Mouse (Mus musculus) testis, adult 2 months (tissue): ENCODE data around the gene Gpr68. TPM values are rescaled to one million over a fixed set of nuclear protein-coding genes. Genes with fewer than 3 reads are reported as not detected.

Experiments
- H3K27ac ChIP-seq: fragments of 200-500 bp; 2 replicates; pipeline ENCODE4 v1.5.1; 2012; ENCODE audit warnings: low read depth, low read length; ENCODE audit not compliant: control insufficient read depth, insufficient read depth
- H3K27me3 ChIP-seq: fragments of 200-500 bp; 2 replicates; pipeline ENCODE4 v1.6.1; 2012; ENCODE audit warnings: mild to moderate bottlenecking, low read length, moderate library complexity; ENCODE audit not compliant: control insufficient read depth, insufficient read depth
- H3K36me3 ChIP-seq: fragments of 200-500 bp; 2 replicates; pipeline ENCODE4 v1.6.1; 2012; ENCODE audit warnings: mild to moderate bottlenecking, low read length; ENCODE audit not compliant: control insufficient read depth, insufficient read depth
- H3K4me1 ChIP-seq: fragments of 200-500 bp; 2 replicates; pipeline ENCODE4 v1.6.1; 2012; ENCODE audit warnings: low read length; ENCODE audit not compliant: control insufficient read depth, insufficient read depth
- H3K4me3 ChIP-seq: fragments of 200-500 bp; 2 replicates; pipeline ENCODE4 v1.5.1; 2012; ENCODE audit warnings: low read depth, mild to moderate bottlenecking, low read length, moderate library complexity, mixed read lengths; ENCODE audit not compliant: control insufficient read depth
- CTCF ChIP-seq: fragments of 200-500 bp; IDR thresholded peaks from 2 replicates; pipeline ENCODE4 v1.5.1; 2012; ENCODE audit warnings: low read depth, mild to moderate bottlenecking, inconsistent platforms, low read length, moderate library complexity; ENCODE audit not compliant: control insufficient read depth, insufficient read depth, insufficient replicate concordance
- POLR2A ChIP-seq: fragments of 200-500 bp; IDR thresholded peaks from 2 replicates; pipeline ENCODE4 v1.6.1; 2012; ENCODE audit warnings: low read depth, mild to moderate bottlenecking, inconsistent platforms, low read length, moderate library complexity; ENCODE audit not compliant: control insufficient read depth
- polyA plus RNA-seq: library from polyadenylated mRNA; depleted of rRNA; stranded (reverse); fragments of >200 nt; gene quantifications from 2 replicates; pipeline ENCODE4 v1.2.3, GENCODE M21; 2012

The Gpr68 gene
- polyA plus RNA-seq, 1 experiment = 3.1 TPM

DNA sequence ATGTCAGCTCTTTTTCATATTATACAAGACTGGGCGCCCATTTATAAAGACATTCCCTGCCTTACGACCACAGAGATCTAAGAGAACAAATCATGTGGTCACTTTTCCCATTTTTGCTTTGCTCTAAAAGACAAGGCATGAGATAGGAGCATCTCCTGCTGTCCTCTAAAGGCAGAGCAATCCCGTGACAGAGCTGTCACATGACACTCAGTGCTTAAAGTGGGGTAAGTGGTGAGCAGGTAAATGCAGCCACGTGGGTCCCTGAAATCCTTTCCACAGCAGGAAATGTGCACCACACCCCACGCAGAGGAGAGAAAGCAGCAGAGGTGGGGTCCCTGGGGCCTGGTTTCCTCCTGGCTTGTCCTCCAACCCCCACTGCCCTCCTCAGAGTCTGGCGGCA lies 40.0 kb upstream of the Gpr68 start:
- Histone ChIP-seq H3K4me1 (no peaks in the 10 kb centered on the region), H3K27ac (no peak overlapping the region), H3K4me3 (no peak overlapping the region), H3K36me3 (peaks cover 2% of the 10 kb centered on the region), H3K27me3 (no peaks in the 10 kb centered on the region)
- TF ChIP-seq CTCF = no peak
- no peak for TF ChIP-seq POLR2A

DNA sequence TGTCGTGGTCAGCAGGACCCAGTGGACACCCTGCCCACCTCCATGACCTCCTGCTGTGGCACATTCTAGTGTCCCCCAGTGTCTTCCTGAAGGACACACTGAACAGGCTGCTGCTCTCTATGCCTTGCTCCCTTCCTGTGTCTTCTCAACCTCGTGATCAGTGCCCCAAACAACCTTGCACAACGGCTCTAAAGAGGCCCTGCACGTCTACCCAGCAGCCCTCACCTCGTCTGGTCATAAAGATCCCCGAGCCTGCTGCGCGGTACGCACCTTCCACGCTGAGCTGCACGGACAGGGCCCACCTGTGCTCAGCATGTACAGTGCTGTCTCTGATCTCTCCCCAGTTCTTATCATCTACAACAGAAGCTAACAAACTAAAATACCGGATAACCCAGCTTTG lies 38.0 kb upstream of the Gpr68 start:
- TF ChIP-seq POLR2A (no peak), CTCF (no peak)
- Histone ChIP-seq H3K27ac (no peak overlapping the region), H3K4me3 (no peak overlapping the region), H3K27me3 (no peaks in the 10 kb centered on the region), H3K4me1 (no peaks in the 10 kb centered on the region), H3K36me3 (peaks cover 2% of the 10 kb centered on the region)

DNA sequence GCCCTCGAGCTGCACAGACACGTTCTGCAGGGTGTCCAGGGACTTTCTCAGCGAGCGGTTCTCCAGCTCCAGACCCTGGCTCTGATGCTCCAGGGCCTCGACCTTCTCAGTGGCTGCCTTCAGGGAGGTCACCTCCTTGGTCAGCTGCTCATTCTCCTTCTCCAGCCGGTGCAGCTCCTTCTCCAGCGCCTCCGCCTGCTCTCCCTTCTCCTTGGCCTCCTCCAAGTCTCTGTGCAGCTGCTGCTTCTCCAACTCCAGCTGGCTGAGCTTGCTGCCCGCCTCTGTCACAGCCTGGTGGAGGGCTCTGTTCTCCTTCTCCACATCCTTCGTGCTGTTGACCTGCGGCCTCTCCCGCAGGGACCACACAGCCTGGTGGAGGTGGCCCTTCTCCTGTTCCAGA lies 37.5 kb upstream of the Gpr68 start:
- TF ChIP-seq CTCF = no peak
- no peak overlapping the region for H3K27ac ChIP-seq
- no peak overlapping the region for H3K4me3 ChIP-seq
- H3K36me3 ChIP-seq = peaks cover 2% of the 10 kb centered on the region
- H3K4me1 ChIP-seq = no peaks in the 10 kb centered on the region
- H3K27me3 ChIP-seq = no peaks in the 10 kb centered on the region

DNA sequence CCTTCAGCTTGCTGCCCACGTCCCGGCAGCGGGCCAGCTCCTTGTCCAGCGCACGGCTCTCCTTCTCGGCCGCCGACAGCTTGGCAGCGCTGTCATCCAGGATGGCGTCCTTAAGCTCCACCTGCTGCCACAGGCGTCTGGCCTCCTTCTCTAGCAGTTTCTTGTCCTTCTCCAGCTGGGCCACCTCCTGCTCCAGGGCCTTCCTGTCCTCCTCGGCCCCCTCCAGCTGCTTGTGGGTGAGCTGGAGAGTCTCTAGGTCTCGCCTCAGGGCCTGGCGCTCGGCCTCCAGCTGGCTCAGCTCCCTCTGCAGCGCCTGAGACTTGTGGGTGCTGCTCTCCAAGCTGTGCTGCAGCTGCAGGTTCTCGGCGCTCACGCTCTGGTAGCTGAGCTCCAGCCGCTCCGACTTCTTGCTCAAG lies 36.9 kb upstream of the Gpr68 start:
- Histone ChIP-seq H3K27ac (no peak overlapping the region), H3K4me3 (no peak overlapping the region), H3K36me3 (peaks cover 2% of the 10 kb centered on the region), H3K27me3 (no peaks in the 10 kb centered on the region), H3K4me1 (no peaks in the 10 kb centered on the region)
- TF ChIP-seq CTCF (no peak), POLR2A (no peak)

DNA sequence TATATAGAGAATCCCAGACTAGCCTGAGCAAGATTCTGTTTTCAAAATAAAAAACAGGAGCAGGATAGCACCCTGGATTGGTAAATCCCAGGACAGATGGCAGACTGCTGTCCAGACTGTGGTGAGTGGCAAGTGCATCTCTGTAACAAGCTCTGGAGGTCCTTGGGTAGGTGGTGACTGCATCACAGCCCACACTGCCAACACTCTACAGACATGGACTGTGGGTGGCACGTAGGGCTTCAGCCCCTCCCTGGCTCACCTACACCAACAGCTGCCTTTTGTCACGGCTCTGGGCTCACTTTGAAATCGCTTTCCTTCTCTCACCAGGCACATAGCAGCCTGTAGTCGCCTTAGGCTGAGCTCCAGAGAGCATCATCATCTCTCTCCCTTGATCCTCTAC lies 35.1 kb upstream of the Gpr68 start:
- Histone ChIP-seq H3K4me3 (no peak overlapping the region), H3K27ac (no peak overlapping the region), H3K36me3 (peaks cover 2% of the 10 kb centered on the region)

DNA sequence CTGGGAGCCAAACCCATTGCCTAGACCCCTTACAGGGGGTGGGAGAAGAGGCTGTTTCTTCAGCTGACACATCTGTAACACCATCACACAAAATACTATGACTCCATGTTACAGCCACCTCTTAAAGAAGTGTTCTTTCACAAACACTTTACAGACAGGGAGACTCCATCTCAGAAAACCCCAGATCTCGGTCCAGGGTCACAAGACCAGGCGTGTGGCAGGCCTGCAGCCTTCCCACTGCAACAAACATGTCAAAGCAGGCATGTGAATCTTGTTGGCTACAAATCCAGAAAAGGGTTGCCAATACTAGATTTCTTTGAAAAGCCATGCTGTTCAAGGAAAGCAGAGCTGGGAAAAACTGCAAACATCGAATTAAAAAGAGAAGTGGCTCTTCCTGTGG lies 33.4 kb upstream of the Gpr68 start:
- Histone ChIP-seq H3K27me3 (no peaks in the 10 kb centered on the region), H3K4me1 (no peaks in the 10 kb centered on the region), H3K36me3 (peaks cover 1% of the 10 kb centered on the region), H3K4me3 (no peak overlapping the region), H3K27ac (no peak overlapping the region)
- TF ChIP-seq POLR2A (no peak), CTCF (no peak)

More for the DNA sequence above, 35.1 kb upstream of the Gpr68 start:
- no peaks in the 10 kb centered on the region for H3K4me1 ChIP-seq
- H3K27me3 ChIP-seq = no peaks in the 10 kb centered on the region
- no peak for TF ChIP-seq CTCF
- TF ChIP-seq POLR2A = no peak

DNA sequence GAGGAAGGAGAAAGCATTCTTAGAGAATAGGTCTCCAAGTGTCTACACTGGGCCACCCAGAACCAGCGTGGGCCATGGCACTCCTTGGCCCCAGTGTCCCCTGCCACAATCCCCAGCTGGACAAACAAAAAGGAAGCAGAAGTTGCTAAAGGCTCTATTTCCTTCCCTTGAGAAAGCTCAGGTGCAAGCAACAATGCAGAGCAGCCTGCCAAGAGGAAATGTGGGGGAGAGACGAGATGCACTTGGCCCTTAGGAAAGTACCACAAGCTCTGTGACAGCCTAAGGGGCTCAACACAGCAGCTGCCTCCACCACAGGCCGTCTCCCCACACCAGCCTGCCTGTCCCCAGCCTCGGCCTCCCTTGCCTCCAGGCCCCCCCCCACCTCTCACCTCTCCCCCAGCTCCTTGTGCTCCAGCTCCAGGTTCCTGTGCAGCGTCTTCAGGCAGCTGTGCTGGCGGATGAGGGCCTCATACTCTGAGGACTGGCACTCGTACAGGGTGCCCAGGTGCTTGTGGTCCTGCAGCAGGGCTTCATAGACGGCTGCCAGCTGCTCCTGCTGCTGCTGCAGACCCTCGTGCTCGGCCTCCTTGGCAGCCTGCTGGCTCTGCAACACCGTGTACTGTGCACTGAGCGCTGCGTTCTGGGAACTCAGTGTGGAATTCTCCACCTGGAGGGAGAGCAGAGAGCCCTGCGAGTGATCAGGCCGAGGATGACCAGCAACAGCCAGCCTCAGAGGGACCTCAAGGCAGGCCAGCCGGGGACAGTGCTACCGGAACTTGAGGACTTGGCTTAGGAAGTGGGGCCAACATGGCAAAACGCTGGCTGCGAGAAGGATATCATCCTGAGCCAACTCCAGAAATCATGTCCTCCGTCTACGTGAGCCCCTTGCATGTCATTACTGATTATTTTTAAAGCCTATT lies 29.7 kb upstream of the Gpr68 start:
- H3K4me1 ChIP-seq = no peaks in the 10 kb centered on the region
- no peaks in the 10 kb centered on the region for H3K27me3 ChIP-seq
- no peak overlapping the region for H3K4me3 ChIP-seq
- TF ChIP-seq CTCF (no peak), POLR2A (no peak)
- no peaks in the 10 kb centered on the region; the same call in 1 of the 2 replicates for H3K36me3 ChIP-seq
- no peak overlapping the region for H3K27ac ChIP-seq
